ENCODE assay signal across 17 mouse cellular contexts in the genomic region with DNA sequence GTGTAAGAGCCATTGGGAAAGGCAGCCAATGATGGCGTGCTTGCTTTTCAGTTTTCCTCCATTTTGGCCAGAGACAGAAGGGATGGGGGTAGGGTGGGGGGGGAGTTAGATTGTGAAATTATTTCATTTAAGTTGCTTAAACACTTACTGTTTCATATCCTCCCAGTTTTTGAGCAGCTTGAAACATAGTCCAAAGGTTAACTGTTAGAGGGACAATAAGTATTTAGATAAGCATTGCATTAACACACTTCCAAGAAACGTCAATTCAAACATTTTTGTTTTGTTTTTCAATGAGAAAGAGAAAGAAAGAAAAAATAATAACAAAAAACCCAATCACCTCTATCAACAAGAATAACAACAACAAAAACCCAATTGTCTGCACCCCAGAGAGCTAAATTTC.
DNase-seq lines count a peak whose midpoint lies in the region; ATAC-seq and TF ChIP-seq lines count a peak whose summit lies in the region.
"Had no signal": no experiment of that assay in that cellular context is flagged by ENCODE, and none has a peak within 500 bp of the region (broad histone marks: within the 10 kb centered on the region; RNA-seq: fewer than 3 reads in every experiment).

No protein-coding gene starts in this region.

- no peak overlapping the region for H3K27ac ChIP-seq in forebrain, embryonic 14.5 days (ENCODE audit: low read depth, low read length)
- no peak overlapping the region for H3K27ac ChIP-seq in forebrain, embryonic 16.5 days (ENCODE audit: low read length)
- peak overlapping the region; percentile 49; the same call in 1 of the 2 replicates for H3K27ac ChIP-seq in kidney, embryonic 15.5 days
- H3K27ac ChIP-seq in kidney, embryonic 14.5 days (ENCODE audit: low read depth, low read length): no peak overlapping the region
- H3K27ac ChIP-seq in midbrain, embryonic 11.5 days (ENCODE audit: low read depth, low read length): no peak overlapping the region
- H3K27ac ChIP-seq in midbrain, embryonic 13.5 days: no peak overlapping the region
- H3K27ac ChIP-seq in small intestine, adult 2 months (ENCODE audit: insufficient read depth, low read depth, low read length): peak overlapping the region; percentile 80
- H3K27ac ChIP-seq: layer of hippocampus, adult 2 months; neural tube, embryonic 13.5 days had no signal

- H3K4me1 ChIP-seq in forebrain, embryonic 14.5 days (ENCODE audit: control insufficient read depth, insufficient read depth, low read length): no peaks in the 10 kb centered on the region; the same call in 1 of the 2 replicates
- peaks cover 4% of the 10 kb centered on the region; the same call in 1 of the 2 replicates for H3K4me1 ChIP-seq in forebrain, embryonic 16.5 days (replicated peaks; ENCODE audit: control insufficient read depth, insufficient read depth, low read length)
- H3K4me1 ChIP-seq in kidney, embryonic 15.5 days: peaks cover 36% of the 10 kb centered on the region
- peaks cover 8% of the 10 kb centered on the region; the same call in 1 of the 2 replicates for H3K4me1 ChIP-seq in kidney, embryonic 14.5 days (ENCODE audit: control insufficient read depth, insufficient read depth, low read length)
- peaks cover 5% of the 10 kb centered on the region; the same call in 1 of the 2 replicates for H3K4me1 ChIP-seq in midbrain, embryonic 11.5 days (ENCODE audit: control insufficient read depth, insufficient read depth, low read length)
- H3K4me1 ChIP-seq in midbrain, embryonic 13.5 days (replicated peaks): peaks cover 20% of the 10 kb centered on the region
- peaks cover 4% of the 10 kb centered on the region; the same call in 1 of the 2 replicates for H3K4me1 ChIP-seq in small intestine, adult 2 months (ENCODE audit: control insufficient read depth, insufficient read depth, insufficient read length, low read length)

- no peak for DNase-seq in forebrain, embryonic 14.5 days (ENCODE audit: low spot score)
- DNase-seq in midbrain, embryonic 11.5 days (ENCODE audit: low spot score, missing footprints): peak; percentile 59
- DNase-seq: adrenal gland, postnatal 25 days; cerebellum, postnatal 14 days; gastrocnemius, postnatal 36 days; right cerebral cortex, postnatal 4 days; thymus, adult 18-20 months had no signal

- peak; percentile 23; the same call in 1 of the 2 replicates for ATAC-seq in forebrain, embryonic 14.5 days
- ATAC-seq in forebrain, embryonic 16.5 days: no peak
- ATAC-seq in kidney, embryonic 15.5 days (replicated peaks; ENCODE audit: low FRiP score): no peak
- ATAC-seq in kidney, embryonic 14.5 days (ENCODE audit: low FRiP score, low TSS enrichment): no peak
- ATAC-seq in midbrain, embryonic 11.5 days (ENCODE audit: low FRiP score): no peak
- ATAC-seq in midbrain, embryonic 13.5 days: no peak
- no peak for ATAC-seq in megakaryocyte-erythroid progenitor cell, adult 5-6 weeks (replicated peaks; ENCODE audit: low FRiP score, low TSS enrichment, poor library complexity, severe bottlenecking)

- H3K9me3 ChIP-seq in forebrain, embryonic 14.5 days (replicated peaks; ENCODE audit: control insufficient read depth, low read length): no peaks in the 10 kb centered on the region
- no peaks in the 10 kb centered on the region for H3K9me3 ChIP-seq in forebrain, embryonic 16.5 days (ENCODE audit: control insufficient read depth, low read length)
- no peaks in the 10 kb centered on the region for H3K9me3 ChIP-seq in kidney, embryonic 15.5 days (replicated peaks)
- H3K9me3 ChIP-seq in kidney, embryonic 14.5 days (ENCODE audit: control insufficient read depth, low read length): no peaks in the 10 kb centered on the region
- no peaks in the 10 kb centered on the region for H3K9me3 ChIP-seq in midbrain, embryonic 11.5 days (ENCODE audit: control insufficient read depth, low read length)
- no peaks in the 10 kb centered on the region for H3K9me3 ChIP-seq in midbrain, embryonic 13.5 days
- H3K9me3 ChIP-seq: neural tube, embryonic 13.5 days had no signal

- no peak overlapping the region for H3K9ac ChIP-seq in forebrain, embryonic 14.5 days (ENCODE audit: low read length)
- H3K9ac ChIP-seq in forebrain, embryonic 16.5 days (replicated peaks; ENCODE audit: low read depth, low read length): no peak overlapping the region
- no peak overlapping the region for H3K9ac ChIP-seq in kidney, embryonic 15.5 days
- H3K9ac ChIP-seq in kidney, embryonic 14.5 days (ENCODE audit: low read depth, low read length): no peak overlapping the region
- H3K9ac ChIP-seq in midbrain, embryonic 11.5 days (ENCODE audit: low read length): no peak overlapping the region
- no peak overlapping the region for H3K9ac ChIP-seq in midbrain, embryonic 13.5 days (replicated peaks)
- H3K9ac ChIP-seq: neural tube, embryonic 13.5 days had no signal

- H3K27me3 ChIP-seq in forebrain, embryonic 14.5 days (replicated peaks; ENCODE audit: control insufficient read depth, insufficient read depth, low read length): no peaks in the 10 kb centered on the region
- H3K27me3 ChIP-seq in forebrain, embryonic 16.5 days (replicated peaks; ENCODE audit: control insufficient read depth, insufficient read depth, low read length): no peaks in the 10 kb centered on the region
- H3K27me3 ChIP-seq in kidney, embryonic 15.5 days: no peaks in the 10 kb centered on the region
- no peaks in the 10 kb centered on the region for H3K27me3 ChIP-seq in kidney, embryonic 14.5 days (ENCODE audit: control insufficient read depth, insufficient read depth, low read length)
- no peaks in the 10 kb centered on the region for H3K27me3 ChIP-seq in midbrain, embryonic 11.5 days (ENCODE audit: control insufficient read depth, insufficient read depth, low read length)
- H3K27me3 ChIP-seq in midbrain, embryonic 13.5 days: no peaks in the 10 kb centered on the region
- H3K27me3 ChIP-seq in small intestine, adult 2 months (ENCODE audit: control insufficient read depth, insufficient read depth, low read length): no peaks in the 10 kb centered on the region
- H3K27me3 ChIP-seq: CH12.LX; neural tube, embryonic 13.5 days had no signal

- WGBS in forebrain, embryonic 14.5 days: 78% methylated on average over 2 of the region's 2 CpGs
- WGBS in forebrain, embryonic 16.5 days: 71% methylated on average over 2 of the region's 2 CpGs
- 52% methylated on average over 2 of the region's 2 CpGs for WGBS in kidney, embryonic 15.5 days
- 71% methylated on average over 2 of the region's 2 CpGs for WGBS in kidney, embryonic 14.5 days
- 92% methylated on average over 2 of the region's 2 CpGs for WGBS in midbrain, embryonic 11.5 days
- 84% methylated on average over 2 of the region's 2 CpGs for WGBS in midbrain, embryonic 13.5 days
- WGBS in small intestine, adult 2 months: 29% methylated on average over 2 of the region's 2 CpGs

- no peak overlapping the region for H3K4me3 ChIP-seq in forebrain, embryonic 14.5 days (ENCODE audit: low read depth, low read length)
- H3K4me3 ChIP-seq in forebrain, embryonic 16.5 days (replicated peaks; ENCODE audit: low read length): no peak overlapping the region
- H3K4me3 ChIP-seq in kidney, embryonic 15.5 days (replicated peaks): no peak overlapping the region
- no peak overlapping the region for H3K4me3 ChIP-seq in kidney, embryonic 14.5 days (ENCODE audit: low read length)
- no peak overlapping the region for H3K4me3 ChIP-seq in midbrain, embryonic 11.5 days (ENCODE audit: low read depth, low read length)
- H3K4me3 ChIP-seq in midbrain, embryonic 13.5 days (replicated peaks): no peak overlapping the region
- no peak overlapping the region for H3K4me3 ChIP-seq in small intestine, adult 2 months (ENCODE audit: low read depth, low read length)
- H3K4me3 ChIP-seq: layer of hippocampus, adult 2 months; neural tube, embryonic 13.5 days had no signal

- H3K36me3 ChIP-seq in forebrain, embryonic 14.5 days (ENCODE audit: control insufficient read depth, insufficient read depth, low read length): no peaks in the 10 kb centered on the region
- H3K36me3 ChIP-seq in forebrain, embryonic 16.5 days (ENCODE audit: control insufficient read depth, insufficient read depth): no peaks in the 10 kb centered on the region
- H3K36me3 ChIP-seq in kidney, embryonic 15.5 days: peaks cover 59% of the 10 kb centered on the region
- H3K36me3 ChIP-seq in kidney, embryonic 14.5 days (ENCODE audit: control insufficient read depth, insufficient read depth, low read length): peaks cover 22% of the 10 kb centered on the region; the same call in 1 of the 2 replicates
- no peaks in the 10 kb centered on the region for H3K36me3 ChIP-seq in midbrain, embryonic 11.5 days (ENCODE audit: control insufficient read depth, insufficient read depth, low read length)
- peaks cover 4% of the 10 kb centered on the region for H3K36me3 ChIP-seq in midbrain, embryonic 13.5 days
- H3K36me3 ChIP-seq in small intestine, adult 2 months (ENCODE audit: control insufficient read depth, insufficient read depth, low read length): peaks cover 8% of the 10 kb centered on the region
- H3K36me3 ChIP-seq: neural tube, embryonic 13.5 days had no signal

- TF ChIP-seq CTCF in small intestine, adult 2 months (IDR thresholded peaks at IDR 0.05; ENCODE audit: extremely low read depth, insufficient read length, insufficient replicate concordance, low read depth, low read length): no peak

- no peak for TF ChIP-seq POLR2A in small intestine, adult 2 months (IDR thresholded peaks at IDR 0.05; ENCODE audit: low read depth, low read length)

- H3K4me2 ChIP-seq in forebrain, embryonic 14.5 days (ENCODE audit: low read length): no peak overlapping the region
- no peak overlapping the region for H3K4me2 ChIP-seq in forebrain, embryonic 16.5 days (ENCODE audit: low read length)
- H3K4me2 ChIP-seq in kidney, embryonic 15.5 days: no peak overlapping the region
- H3K4me2 ChIP-seq in kidney, embryonic 14.5 days (replicated peaks; ENCODE audit: low read depth, low read length): no peak overlapping the region
- no peak overlapping the region for H3K4me2 ChIP-seq in midbrain, embryonic 11.5 days
- H3K4me2 ChIP-seq in midbrain, embryonic 13.5 days (replicated peaks): no peak overlapping the region
- H3K4me2 ChIP-seq: liver, embryonic 11.5 days; neural tube, embryonic 13.5 days had no signal

Comparison
In these comparisons a context has a peak if more than half of its experiments do, and no peak if none do; other contexts are left out.
1. H3K27ac ChIP-seq: peak in kidney, embryonic 15.5 days (single experiment) and small intestine, adult 2 months (single experiment); none in forebrain, embryonic 14.5 days (single experiment), forebrain, embryonic 16.5 days (single experiment), kidney, embryonic 14.5 days (single experiment), midbrain, embryonic 11.5 days (single experiment) and midbrain, embryonic 13.5 days (single experiment).